Mouse (Mus musculus) ES-Bruce4 (cell line): Measurements from ENCODE around the gene Ctnnbl1. TPM values are rescaled to one million over a fixed set of nuclear protein-coding genes. Genes with fewer than 3 reads are reported as not detected.

Experiments used
- H3K27ac ChIP-seq: 2 replicates; pipeline ENCODE4 v1.5.1; 2012; ENCODE audit warnings: low read length, inconsistent platforms; ENCODE audit not compliant: insufficient read depth
- H3K27me3 ChIP-seq: 2 replicates; pipeline ENCODE4 v1.6.1; 2012; ENCODE audit warnings: mild to moderate bottlenecking, low read length, inconsistent platforms; ENCODE audit not compliant: control insufficient read depth, poor library complexity, insufficient read depth, severe bottlenecking
- H3K36me3 ChIP-seq: 2 replicates; pipeline ENCODE4 v1.6.1; 2012; ENCODE audit warnings: inconsistent platforms, mild to moderate bottlenecking, low read length, moderate library complexity; ENCODE audit not compliant: control insufficient read depth, poor library complexity, insufficient read depth, severe bottlenecking
- H3K4me1 ChIP-seq: one replicate; pipeline ENCODE4 v1.8.1; 2011; ENCODE audit warnings: low read length; ENCODE audit not compliant: control insufficient read depth, insufficient read depth
- H3K4me3 ChIP-seq: 2 replicates; pipeline ENCODE4 v1.5.1; 2011; ENCODE audit warnings: low read depth, mild to moderate bottlenecking, low read length
- H3K9ac ChIP-seq: 2 replicates; pipeline ENCODE4 v1.6.1; 2012; ENCODE audit warnings: low read depth, mild to moderate bottlenecking, inconsistent platforms; ENCODE audit not compliant: poor library complexity, severe bottlenecking
- H3K9me3 ChIP-seq: replicated peaks from 2 replicates; pipeline ENCODE4 v1.6.1; 2012; ENCODE audit warnings: mild to moderate bottlenecking, low read length, inconsistent platforms; ENCODE audit not compliant: control insufficient read depth, poor library complexity, insufficient read depth, severe bottlenecking
- CTCF ChIP-seq: IDR thresholded peaks from one replicate; pipeline ENCODE4 v1.8.1; 2011; ENCODE audit warnings: low read depth, low read length
- EP300 ChIP-seq: IDR thresholded peaks from 2 replicates; pipeline ENCODE4 v1.6.1; 2011; ENCODE audit warnings: low read depth, low read length; ENCODE audit not compliant: insufficient read depth
- POLR2A ChIP-seq: IDR thresholded peaks from one replicate; pipeline ENCODE4 v1.8.1; 2011; ENCODE audit warnings: low read length; ENCODE audit not compliant: insufficient read depth
- polyA plus RNA-seq: library from polyadenylated mRNA; stranded (reverse); fragments of >200 nt; gene quantifications from 2 replicates; pipeline ENCODE4 v1.2.4, GENCODE M21; 2011; ENCODE audit warnings: low read depth; ENCODE audit not compliant: missing spikeins, insufficient read depth, insufficient read length

Gene Ctnnbl1
- polyA plus RNA-seq = 37.2 and 38.0 TPM in 2 replicates

GRCm38 (mm10) chr2:157736854-157737850, at the start of gene Ctnnbl1:
Gene Ctnnbl1 (plus strand): TSS chr2:157737401.
- Histone ChIP-seq H3K4me3 (peak within 1 kb of the TSS; percentile 98), H3K4me1 (no peaks in the 10 kb centered on the region), H3K9me3 (0 out of 2 replicates have a peak, but pooled peaks cover under 1% of the 10 kb centered on the region), H3K9ac (peak within 1 kb of the TSS; percentile 17), H3K36me3 (no peaks in the 10 kb centered on the region), H3K27ac (no peak within 1 kb of the TSS), H3K27me3 (no peaks in the 10 kb centered on the region)
- TF ChIP-seq POLR2A (no peak), EP300 (0 out of 2 replicates have a peak, but pooled peaks have one; percentile 11)

GRCm38 (mm10) chr2:157687506-157687905, 49.7 kb upstream of the Ctnnbl1 start:
- no peaks in the 10 kb centered on the region for H3K9me3 ChIP-seq
- H3K27me3 ChIP-seq = no peaks in the 10 kb centered on the region
- TF ChIP-seq CTCF = no peak
- TF ChIP-seq EP300 = no peak
- TF ChIP-seq POLR2A = no peak
- no peak overlapping the region for H3K4me3 ChIP-seq
- H3K9ac ChIP-seq = no peak overlapping the region
- H3K27ac ChIP-seq = no peak overlapping the region
- H3K4me1 ChIP-seq = peaks cover 2% of the 10 kb centered on the region
- H3K36me3 ChIP-seq = no peaks in the 10 kb centered on the region

GRCm38 (mm10) chr2:157691266-157692105, 45.7 kb upstream of the Ctnnbl1 start:
- peaks cover 2% of the 10 kb centered on the region for H3K4me1 ChIP-seq

DNA sequence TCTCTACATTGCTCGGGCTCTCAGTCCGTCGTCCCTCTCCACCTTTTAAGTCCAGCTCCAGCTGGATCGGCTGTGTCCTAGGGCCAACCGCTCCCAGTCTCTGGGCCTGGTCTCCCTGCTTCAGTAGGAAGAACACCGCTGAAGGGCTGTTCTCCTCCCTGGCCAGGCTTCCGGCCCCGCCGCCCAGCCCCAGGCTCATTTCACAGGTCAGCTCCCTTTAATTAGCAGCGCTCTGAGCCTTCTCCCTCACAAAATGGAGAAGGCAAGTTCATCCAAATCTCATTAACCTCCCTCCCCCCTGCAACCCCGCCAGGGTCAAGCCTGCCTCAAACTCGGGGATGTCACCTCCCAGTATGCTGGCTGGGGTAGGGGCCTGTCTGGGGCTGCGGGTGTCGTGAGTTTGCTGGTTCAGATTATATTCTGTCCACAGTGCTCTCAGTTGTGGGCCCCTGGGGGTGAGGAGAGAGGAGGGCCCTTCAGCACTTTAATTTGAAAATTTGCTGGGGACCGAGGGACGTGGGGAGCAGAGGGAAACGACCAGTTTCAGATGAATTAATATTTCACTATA, 44.8 kb upstream of the Ctnnbl1 start:
- H3K36me3 ChIP-seq = no peaks in the 10 kb centered on the region
- H3K9ac ChIP-seq = peak overlapping the region; percentile 35; the same call in 1 of the 2 replicates
- H3K4me3 ChIP-seq = no peak overlapping the region
- H3K4me1 ChIP-seq = peaks cover 2% of the 10 kb centered on the region
- no peaks in the 10 kb centered on the region for H3K27me3 ChIP-seq
- no peak overlapping the region for H3K27ac ChIP-seq
- no peaks in the 10 kb centered on the region for H3K9me3 ChIP-seq
- no peak for TF ChIP-seq CTCF
- no peak for TF ChIP-seq POLR2A
- TF ChIP-seq EP300 = no peak

More at GRCm38 (mm10) chr2:157691266-157692105, 45.7 kb upstream of the Ctnnbl1 start:
- Histone ChIP-seq H3K27me3 (no peaks in the 10 kb centered on the region), H3K9me3 (no peaks in the 10 kb centered on the region), H3K36me3 (no peaks in the 10 kb centered on the region), H3K9ac (no peak overlapping the region), H3K4me3 (no peak overlapping the region), H3K27ac (no peak overlapping the region)
- no peak for TF ChIP-seq CTCF
- TF ChIP-seq POLR2A = no peak
- no peak for TF ChIP-seq EP300

DNA sequence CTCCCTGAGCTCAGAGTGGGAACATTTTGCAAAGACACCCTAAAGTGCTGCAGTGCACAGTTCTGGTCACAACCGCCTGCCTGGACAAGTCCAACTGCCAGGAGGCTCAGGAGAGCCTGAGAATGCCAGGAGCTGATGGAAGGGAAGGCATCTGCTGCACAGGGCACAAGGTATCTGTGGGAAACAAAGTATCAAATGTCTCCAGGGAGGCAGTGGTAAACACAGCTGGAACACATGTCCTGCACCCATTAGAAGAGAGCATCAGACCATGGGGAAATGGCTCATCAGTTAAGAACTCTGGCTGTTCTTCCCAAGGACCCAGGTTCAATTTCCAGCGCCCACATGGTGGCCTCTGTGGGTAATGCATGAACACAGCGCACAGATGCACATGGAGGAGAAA, 43.6 kb upstream of the Ctnnbl1 start:
- Histone ChIP-seq H3K36me3 (no peaks in the 10 kb centered on the region), H3K27ac (no peak overlapping the region), H3K9ac (no peak overlapping the region), H3K4me1 (peaks cover 2% of the 10 kb centered on the region), H3K4me3 (no peak overlapping the region), H3K9me3 (no peaks in the 10 kb centered on the region), H3K27me3 (no peaks in the 10 kb centered on the region)
- TF ChIP-seq EP300 (no peak), CTCF (no peak), POLR2A (no peak)

GRCm38 (mm10) chr2:157696297-157696731, 40.9 kb upstream of the Ctnnbl1 start:
- H3K4me1 ChIP-seq = peaks cover 2% of the 10 kb centered on the region
- no peak overlapping the region for H3K27ac ChIP-seq
- no peaks in the 10 kb centered on the region for H3K9me3 ChIP-seq
- no peaks in the 10 kb centered on the region for H3K27me3 ChIP-seq
- no peaks in the 10 kb centered on the region for H3K36me3 ChIP-seq
- H3K4me3 ChIP-seq = no peak overlapping the region
- H3K9ac ChIP-seq = no peak overlapping the region
- no peak for TF ChIP-seq CTCF
- no peak for TF ChIP-seq POLR2A
- no peak for TF ChIP-seq EP300
